Mouse (Mus musculus): ENCODE data around the gene Guca1b.

- TF ChIP-seq TAL1 (IDR thresholded peaks at IDR 0.05; ENCODE audit: low read length) (no peak), GATA1 (IDR thresholded peaks at IDR 0.05; ENCODE audit: low read length) (no peak)
Observed at GRCm38 (mm10) chr17:47400451-47400850, 15.3 kb downstream of the Guca1b start, which contains the start of gene Guca1a.

All from erythroblast, embryonic 14.5 days (primary cell).